ENCODE assay signal across 8 mouse cellular contexts in the genomic region with DNA sequence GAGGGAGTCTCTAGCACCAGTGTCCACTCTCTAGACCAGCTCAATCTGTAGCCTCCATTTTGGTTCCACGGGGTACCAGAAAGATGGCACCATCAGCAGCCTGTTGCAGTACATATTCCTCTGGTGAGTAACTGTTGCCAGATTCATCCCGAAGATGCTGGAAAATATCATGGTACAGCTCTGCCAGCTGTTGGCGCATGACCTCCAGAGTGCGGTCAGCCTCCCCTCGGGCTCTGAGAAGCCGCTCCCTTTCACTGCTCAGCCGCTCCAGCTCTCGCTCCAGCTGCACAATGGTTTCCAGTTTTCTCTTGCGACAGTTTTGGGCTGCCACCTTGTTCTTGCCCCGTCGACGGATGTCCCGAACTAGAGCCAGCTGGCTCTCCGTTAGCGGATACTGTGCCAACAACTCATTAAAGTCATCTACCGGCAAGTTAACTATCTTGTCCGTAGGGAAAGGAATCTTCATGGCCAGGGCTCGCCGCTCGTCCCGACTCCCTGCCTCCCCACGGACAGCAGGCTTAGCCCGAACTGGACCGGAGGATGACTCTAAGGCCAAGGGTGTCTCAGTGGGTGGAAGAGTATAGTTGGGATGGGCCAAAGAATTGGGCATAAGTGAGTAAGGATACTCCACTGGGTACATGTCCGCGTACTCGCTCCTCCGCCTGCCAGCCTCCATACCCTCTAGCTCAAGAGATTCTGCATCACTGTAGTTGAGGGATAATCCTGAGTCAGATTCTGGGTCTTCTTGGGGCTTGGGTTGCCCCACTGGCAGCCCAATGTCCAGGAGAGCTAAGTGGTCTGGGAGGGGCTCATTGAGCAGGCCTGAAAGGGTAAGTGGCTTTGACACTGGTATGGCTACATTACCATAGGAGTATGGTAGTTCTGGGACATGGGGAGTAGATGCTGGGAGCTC. TPM values are rescaled to one million over a fixed set of nuclear protein-coding genes. Genes with fewer than 3 reads are reported as not detected.
DNase-seq lines count a peak whose midpoint lies in the region; ATAC-seq lines count a peak whose summit lies in the region.

No protein-coding gene starts in this region.

- no peak overlapping the region for H3K27ac ChIP-seq in heart, embryonic 15.5 days
- H3K27ac ChIP-seq in heart, embryonic 10.5 days = no peak overlapping the region
- H3K27ac ChIP-seq in forebrain, embryonic 13.5 days = no peak overlapping the region
- no peak overlapping the region for H3K27ac ChIP-seq in limb, embryonic 11.5 days (replicated peaks; ENCODE audit: low read depth, low read length)

- ATAC-seq in heart, embryonic 15.5 days (replicated peaks; ENCODE audit: insufficient number of reproducible peaks, insufficient read depth, low FRiP score, low read depth) = peak; percentile 35; the same call in 1 of the 2 replicates
- peak; percentile 31; the same call in 1 of the 2 replicates for ATAC-seq in forebrain, embryonic 13.5 days
- ATAC-seq in limb, embryonic 11.5 days (ENCODE audit: insufficient number of reproducible peaks, low FRiP score, low TSS enrichment, low read depth) = peak; percentile 24; the same call in 1 of the 2 replicates
- ATAC-seq in activated CD4-positive, CD25-positive, alpha-beta regulatory T cell, adult 4 months = no peak

- no peak overlapping the region for H3K9ac ChIP-seq in heart, embryonic 15.5 days
- no peak overlapping the region for H3K9ac ChIP-seq in forebrain, embryonic 13.5 days
- H3K9ac ChIP-seq in limb, embryonic 11.5 days (ENCODE audit: low read length) = peak overlapping the region; percentile 14; the same call in 1 of the 2 replicates

- H3K27me3 ChIP-seq in heart, embryonic 15.5 days = no peaks in the 10 kb centered on the region
- no peaks in the 10 kb centered on the region for H3K27me3 ChIP-seq in heart, embryonic 10.5 days (ENCODE audit: insufficient read depth, poor library complexity, severe bottlenecking)
- H3K27me3 ChIP-seq in forebrain, embryonic 13.5 days = 0 out of 2 replicates have a peak, but pooled peaks cover 3% of the 10 kb centered on the region
- H3K27me3 ChIP-seq in limb, embryonic 11.5 days (ENCODE audit: control insufficient read depth, insufficient read depth, low read length) = no peaks in the 10 kb centered on the region

- no peak overlapping the region for H3K4me3 ChIP-seq in heart, embryonic 15.5 days
- no peak overlapping the region for H3K4me3 ChIP-seq in heart, embryonic 10.5 days
- no peak overlapping the region for H3K4me3 ChIP-seq in forebrain, embryonic 13.5 days
- H3K4me3 ChIP-seq in limb, embryonic 11.5 days (ENCODE audit: low read depth, low read length) = no peak overlapping the region

- H3K4me1 ChIP-seq in heart, embryonic 15.5 days (replicated peaks) = peaks cover 10% of the 10 kb centered on the region
- peaks cover 24% of the 10 kb centered on the region for H3K4me1 ChIP-seq in heart, embryonic 10.5 days
- peaks cover 13% of the 10 kb centered on the region for H3K4me1 ChIP-seq in forebrain, embryonic 13.5 days
- H3K4me1 ChIP-seq in limb, embryonic 11.5 days (ENCODE audit: control insufficient read depth, insufficient read depth, low read length) = no peaks in the 10 kb centered on the region

- peaks cover 47% of the 10 kb centered on the region for H3K36me3 ChIP-seq in heart, embryonic 15.5 days
- peaks cover 49% of the 10 kb centered on the region for H3K36me3 ChIP-seq in heart, embryonic 10.5 days
- H3K36me3 ChIP-seq in forebrain, embryonic 13.5 days (ENCODE audit: poor library complexity, severe bottlenecking) = peaks cover 53% of the 10 kb centered on the region
- H3K36me3 ChIP-seq in limb, embryonic 11.5 days (ENCODE audit: control insufficient read depth, insufficient read depth, low read length) = peaks cover 33% of the 10 kb centered on the region

- H3K9me3 ChIP-seq in heart, embryonic 15.5 days (replicated peaks) = no peaks in the 10 kb centered on the region
- H3K9me3 ChIP-seq in heart, embryonic 10.5 days = no peaks in the 10 kb centered on the region
- H3K9me3 ChIP-seq in forebrain, embryonic 13.5 days (replicated peaks) = no peaks in the 10 kb centered on the region
- H3K9me3 ChIP-seq in limb, embryonic 11.5 days (ENCODE audit: control insufficient read depth, low read length) = no peaks in the 10 kb centered on the region

- WGBS in heart, embryonic 15.5 days = 79% methylated on average over 28 of the region's 28 CpGs
- 83% methylated on average over 28 of the region's 28 CpGs for WGBS in heart, embryonic 10.5 days
- WGBS in forebrain, embryonic 13.5 days = 80% methylated on average over 28 of the region's 28 CpGs
- 86% methylated on average over 28 of the region's 28 CpGs for WGBS in limb, embryonic 11.5 days

- no peak overlapping the region for H3K4me2 ChIP-seq in heart, embryonic 15.5 days
- no peak overlapping the region for H3K4me2 ChIP-seq in forebrain, embryonic 13.5 days
- H3K4me2 ChIP-seq in limb, embryonic 11.5 days (ENCODE audit: low read depth, severe bottlenecking) = no peak overlapping the region

- DNase-seq in heart, embryonic 10.5 days (ENCODE audit: low spot score) = no peak
- peak; percentile 23 for DNase-seq in MN1 (ENCODE audit: low spot score)
- peak; percentile 44 for DNase-seq in limb, embryonic 11.5 days (ENCODE audit: low spot score)
- no peak for DNase-seq in frontal cortex, adult 2 months (ENCODE audit: extremely low spot score in 1 of 2, low spot score in 1 of 2)
- DNase-seq in spleen, postnatal 14 days (ENCODE audit: low spot score in 2 of 2) = no peak

RNA-seq across cellular contexts. Expression of a gene that starts 8.4 kb away (rescaled TPM):
- polyA plus RNA-seq in heart, embryonic 15.5 days (2015; fragmentation: Nextera tagmentation; extraction: Ambion mirVana) = 367 and 376 TPM in 2 replicates
- polyA plus RNA-seq in heart, embryonic 10.5 days (2016; fragmentation: Nextera tagmentation; extraction: Ambion mirVana) = 682 and 901 TPM in 2 replicates
- 1,312 and 1,385 TPM in 2 replicates for polyA plus RNA-seq in forebrain, embryonic 13.5 days (2015; fragmentation: Nextera tagmentation; extraction: Ambion mirVana)
- polyA plus RNA-seq in limb, embryonic 11.5 days (2014; fragmentation: Nextera tagmentation; extraction: Ambion mirVana) = 1,585 and 1,592 TPM in 2 replicates
- polyA plus RNA-seq in activated CD4-positive, CD25-positive, alpha-beta regulatory T cell, adult 4 months (2017; shearing (Covaris generic)) = 100 to 1,000 TPM; 335 to 345 TPM
- 360 and 407 TPM in 2 replicates for polyA plus RNA-seq in frontal cortex, adult 2 months (2012; rRNA removed)

RNA-seq across cellular contexts. Expression of a gene that starts 9.0 kb away (rescaled TPM):
- polyA plus RNA-seq in heart, embryonic 15.5 days (2015; fragmentation: Nextera tagmentation; extraction: Ambion mirVana) = 80.0 and 84.2 TPM in 2 replicates
- polyA plus RNA-seq in heart, embryonic 10.5 days (2016; fragmentation: Nextera tagmentation; extraction: Ambion mirVana) = 152 and 154 TPM in 2 replicates
- polyA plus RNA-seq in forebrain, embryonic 13.5 days (2015; fragmentation: Nextera tagmentation; extraction: Ambion mirVana) = 161 and 174 TPM in 2 replicates
- polyA plus RNA-seq in limb, embryonic 11.5 days (2014; fragmentation: Nextera tagmentation; extraction: Ambion mirVana) = 210 and 225 TPM in 2 replicates
- polyA plus RNA-seq in activated CD4-positive, CD25-positive, alpha-beta regulatory T cell, adult 4 months (2017; shearing (Covaris generic)) = 10 to 100 TPM; 30.9 to 34.2 TPM
- polyA plus RNA-seq in frontal cortex, adult 2 months (2012; rRNA removed) = 70.1 and 79.9 TPM in 2 replicates

RNA-seq across cellular contexts. Expression of a gene that starts 9.5 kb away (rescaled TPM):
- polyA plus RNA-seq in heart, embryonic 15.5 days (2015; fragmentation: Nextera tagmentation; extraction: Ambion mirVana) = 1.9 and 5.0 TPM in 2 replicates
- 15.2 and 19.4 TPM in 2 replicates for polyA plus RNA-seq in heart, embryonic 10.5 days (2016; fragmentation: Nextera tagmentation; extraction: Ambion mirVana)
- polyA plus RNA-seq in forebrain, embryonic 13.5 days (2015; fragmentation: Nextera tagmentation; extraction: Ambion mirVana) = 0.57 and 1.6 TPM in 2 replicates
- polyA plus RNA-seq in limb, embryonic 11.5 days (2014; fragmentation: Nextera tagmentation; extraction: Ambion mirVana) = 5.4 and 7.7 TPM in 2 replicates
- polyA plus RNA-seq in activated CD4-positive, CD25-positive, alpha-beta regulatory T cell, adult 4 months (2017; shearing (Covaris generic)) = 1 to 10 TPM; 1.2 TPM
- 0.48 TPM in 1 of 2 replicates, not detected in the other for polyA plus RNA-seq in frontal cortex, adult 2 months (2012; rRNA removed)

RNA-seq across cellular contexts. Expression of a gene that starts 23.9 kb away (rescaled TPM):
- polyA plus RNA-seq in heart, embryonic 15.5 days (2015; fragmentation: Nextera tagmentation; extraction: Ambion mirVana) = 145 and 168 TPM in 2 replicates
- polyA plus RNA-seq in heart, embryonic 10.5 days (2016; fragmentation: Nextera tagmentation; extraction: Ambion mirVana) = 220 and 264 TPM in 2 replicates
- 219 and 232 TPM in 2 replicates for polyA plus RNA-seq in forebrain, embryonic 13.5 days (2015; fragmentation: Nextera tagmentation; extraction: Ambion mirVana)
- polyA plus RNA-seq in limb, embryonic 11.5 days (2014; fragmentation: Nextera tagmentation; extraction: Ambion mirVana) = 320 and 334 TPM in 2 replicates
- polyA plus RNA-seq in activated CD4-positive, CD25-positive, alpha-beta regulatory T cell, adult 4 months (2017; shearing (Covaris generic)) = 100 to 1,000 TPM; 231 to 266 TPM
- 141 and 146 TPM in 2 replicates for polyA plus RNA-seq in frontal cortex, adult 2 months (2012; rRNA removed)

Comparison
In these comparisons a context has a peak if more than half of its experiments do, and no peak if none do; other contexts are left out.
1. DNase-seq: peak in MN1 (single experiment) and limb, embryonic 11.5 days (single experiment); none in heart, embryonic 10.5 days (single experiment), frontal cortex, adult 2 months (0 of 2) and spleen, postnatal 14 days (0 of 2).